Mouse (Mus musculus) liver, postnatal 0 days (tissue): ENCODE data around the gene Psph.

ENCODE experiments used
- CTCF ChIP-seq: sonication (generic); IDR thresholded peaks from 2 replicates; pipeline ENCODE4 v1.5.1; 2016; ENCODE audit warnings: antibody characterized with exemption, low read depth
- EP300 ChIP-seq: IDR thresholded peaks from 2 replicates; pipeline ENCODE4 v1.6.1; 2016; ENCODE audit warnings: antibody characterized with exemption, low read depth, mild to moderate bottlenecking

- TF ChIP-seq CTCF, result no peak
- no peak for TF ChIP-seq EP300
Observed at GRCm38 (mm10) chr5:129786161-129786560, 1.1 kb downstream of the Psph start.
